Mouse (Mus musculus) stomach, embryonic 15.5 days (tissue): ENCODE data around the gene 1190002N15Rik. TPM values are rescaled to one million over a fixed set of nuclear protein-coding genes. Genes with fewer than 3 reads are reported as not detected.
A peak's percentile ranks its signal among the peaks of the same experiment; 100 is the strongest.

Experiments used
- ATAC-seq: fragments of 200-750 bp; cut with Nextera tagmentation; 2 replicates; pipeline ENCODE4 v1.8.0; 2017; ENCODE audit warnings: low read depth, moderate number of reproducible peaks, moderate TSS enrichment; ENCODE audit not compliant: insufficient read depth, low FRiP score
- H3K27ac ChIP-seq: fragments of 300-500 bp; sonication (generic); 2 replicates; pipeline ENCODE4 v1.5.1; 2015; ENCODE audit warnings: mild to moderate bottlenecking, inconsistent platforms
- H3K27me3 ChIP-seq: fragments of 300-500 bp; sonication (generic); replicated peaks from 2 replicates; pipeline ENCODE4 v1.6.1; 2015; ENCODE audit warnings: inconsistent platforms
- H3K36me3 ChIP-seq: fragments of 300-500 bp; sonication (generic); 2 replicates; pipeline ENCODE4 v1.6.1; 2015; ENCODE audit warnings: inconsistent platforms
- H3K4me1 ChIP-seq: fragments of 300-500 bp; sonication (generic); 2 replicates; pipeline ENCODE4 v1.6.1; 2015; ENCODE audit warnings: inconsistent platforms
- H3K4me2 ChIP-seq: fragments of 300-500 bp; sonication (generic); 2 replicates; pipeline ENCODE4 v1.6.1; 2015; ENCODE audit warnings: mild to moderate bottlenecking, inconsistent platforms
- H3K4me3 ChIP-seq: fragments of 300-500 bp; sonication (generic); replicated peaks from 2 replicates; pipeline ENCODE4 v1.5.1; 2015; ENCODE audit warnings: inconsistent platforms
- H3K9ac ChIP-seq: fragments of 300-500 bp; sonication (generic); 2 replicates; pipeline ENCODE4 v1.6.1; 2015; ENCODE audit warnings: inconsistent platforms
- H3K9me3 ChIP-seq: fragments of 300-500 bp; sonication (generic); 2 replicates; pipeline ENCODE4 v1.6.1; 2016; ENCODE audit warnings: inconsistent platforms
- WGBS: fragments of 180-500 bp; shearing (Covaris S2); methylation state at CpG from one replicate; pipeline ENCODE4 v1.1.7; 2015; 5-methylcytosine and 5-hydroxymethylcytosine counted together
- polyA plus RNA-seq: library from polyadenylated mRNA; unstranded; fragments of >200 nt; fragmentation: Nextera tagmentation; extraction: Ambion mirVana; gene quantifications from 2 replicates; pipeline ENCODE4 v1.2.1, GENCODE M21; 2015

The 1190002N15Rik gene
- polyA plus RNA-seq: 23.0 and 24.5 TPM in 2 replicates

GRCm38 (mm10) chr9:94537970-94538822 lies at the start of gene 1190002N15Rik:
Gene 1190002N15Rik (minus strand): TSS chr9:94538081.
- H3K9ac ChIP-seq: peak within 1 kb of the TSS; percentile 91
- WGBS: under 1% methylated on average over 70 of the region's 104 CpGs
- peaks cover 6% of the 10 kb centered on the region; the same call in 1 of the 2 replicates for H3K4me1 ChIP-seq
- no peaks in the 10 kb centered on the region for H3K27me3 ChIP-seq
- no peaks in the 10 kb centered on the region for H3K9me3 ChIP-seq
- no peaks in the 10 kb centered on the region for H3K36me3 ChIP-seq
- peak within 1 kb of the TSS; percentile 70 for H3K4me3 ChIP-seq
- ATAC-seq: peak; percentile 91
- peak within 1 kb of the TSS; percentile 87 for H3K4me2 ChIP-seq
- H3K27ac ChIP-seq: peak within 1 kb of the TSS; percentile 99

GRCm38 (mm10) chr9:94582309-94582708 lies 44.4 kb upstream of the 1190002N15Rik start:
- Histone ChIP-seq H3K9ac (no peak overlapping the region), H3K36me3 (no peaks in the 10 kb centered on the region), H3K4me3 (no peak overlapping the region), H3K4me2 (no peak overlapping the region), H3K27me3 (no peaks in the 10 kb centered on the region), H3K9me3 (no peaks in the 10 kb centered on the region), H3K4me1 (no peaks in the 10 kb centered on the region), H3K27ac (no peak overlapping the region)
- WGBS: 71% methylated on average over 8 of the region's 8 CpGs
- no peak for ATAC-seq

- ATAC-seq: no peak
Observed at GRCm38 (mm10) chr9:94581661-94582060, 43.8 kb upstream of the 1190002N15Rik start.

GRCm38 (mm10) chr9:94580071-94580737 lies 42.3 kb upstream of the 1190002N15Rik start:
- H3K27ac ChIP-seq: no peak overlapping the region
- no peaks in the 10 kb centered on the region for H3K9me3 ChIP-seq
- no peak overlapping the region for H3K9ac ChIP-seq
- no peaks in the 10 kb centered on the region for H3K27me3 ChIP-seq
- no peaks in the 10 kb centered on the region for H3K36me3 ChIP-seq
- WGBS: 64% methylated on average over 3 of the region's 3 CpGs
- ATAC-seq: no peak
- no peak overlapping the region for H3K4me2 ChIP-seq
- no peak overlapping the region for H3K4me3 ChIP-seq
- H3K4me1 ChIP-seq: no peaks in the 10 kb centered on the region

More at GRCm38 (mm10) chr9:94581661-94582060, 43.8 kb upstream of the 1190002N15Rik start:
- no peak overlapping the region for H3K27ac ChIP-seq
- H3K4me1 ChIP-seq: no peaks in the 10 kb centered on the region
- no peaks in the 10 kb centered on the region for H3K27me3 ChIP-seq
- no peak overlapping the region for H3K4me3 ChIP-seq
- WGBS: 67% methylated on average over 4 of the region's 4 CpGs
- H3K9me3 ChIP-seq: no peaks in the 10 kb centered on the region
- H3K4me2 ChIP-seq: no peak overlapping the region
- no peak overlapping the region for H3K9ac ChIP-seq
- H3K36me3 ChIP-seq: no peaks in the 10 kb centered on the region

- H3K4me2 ChIP-seq: no peak overlapping the region
- 79% methylated on average over 1 of the region's 1 CpGs for WGBS
- no peak overlapping the region for H3K9ac ChIP-seq
- no peaks in the 10 kb centered on the region for H3K36me3 ChIP-seq
- no peak for ATAC-seq
- no peaks in the 10 kb centered on the region for H3K27me3 ChIP-seq
- 0 out of 2 replicates have a peak, but pooled peaks cover 2% of the 10 kb centered on the region for H3K4me1 ChIP-seq
- H3K27ac ChIP-seq: no peak overlapping the region
- no peak overlapping the region for H3K4me3 ChIP-seq
- no peaks in the 10 kb centered on the region for H3K9me3 ChIP-seq
Observed at GRCm38 (mm10) chr9:94571802-94572201, 33.9 kb upstream of the 1190002N15Rik start.

- H3K36me3 ChIP-seq: no peaks in the 10 kb centered on the region
- no peak overlapping the region for H3K4me2 ChIP-seq
- no peak overlapping the region for H3K27ac ChIP-seq
- H3K27me3 ChIP-seq: no peaks in the 10 kb centered on the region
- 0 out of 2 replicates have a peak, but pooled peaks cover 2% of the 10 kb centered on the region for H3K4me1 ChIP-seq
- no peak for ATAC-seq
- H3K9ac ChIP-seq: no peak overlapping the region
- no peak overlapping the region for H3K4me3 ChIP-seq
- no peaks in the 10 kb centered on the region for H3K9me3 ChIP-seq
- 73% methylated on average over 3 of the region's 3 CpGs for WGBS
Observed at GRCm38 (mm10) chr9:94568386-94568785, 30.5 kb upstream of the 1190002N15Rik start.

- no peak overlapping the region for H3K27ac ChIP-seq
- no peaks in the 10 kb centered on the region for H3K9me3 ChIP-seq
- H3K36me3 ChIP-seq: no peaks in the 10 kb centered on the region
- WGBS: 63% methylated on average over 5 of the region's 5 CpGs
- no peak overlapping the region for H3K4me3 ChIP-seq
- 0 out of 2 replicates have a peak, but pooled peaks cover 2% of the 10 kb centered on the region for H3K4me1 ChIP-seq
- no peak overlapping the region for H3K9ac ChIP-seq
- ATAC-seq: no peak
- H3K27me3 ChIP-seq: no peaks in the 10 kb centered on the region
- H3K4me2 ChIP-seq: no peak overlapping the region
Observed at GRCm38 (mm10) chr9:94567722-94568314, 29.9 kb upstream of the 1190002N15Rik start.

- Histone ChIP-seq H3K4me2 (no peak overlapping the region), H3K27me3 (no peaks in the 10 kb centered on the region), H3K36me3 (no peaks in the 10 kb centered on the region), H3K9me3 (no peaks in the 10 kb centered on the region), H3K4me3 (no peak overlapping the region), H3K9ac (no peak overlapping the region), H3K4me1 (no peaks in the 10 kb centered on the region), H3K27ac (no peak overlapping the region)
- no peak for ATAC-seq
- WGBS: 66% methylated on average over 6 of the region's 6 CpGs
Observed at GRCm38 (mm10) chr9:94556776-94557514, 19.1 kb upstream of the 1190002N15Rik start.

GRCm38 (mm10) chr9:94556249-94556648 lies 18.4 kb upstream of the 1190002N15Rik start:
- H3K4me2 ChIP-seq: no peak overlapping the region
- H3K36me3 ChIP-seq: no peaks in the 10 kb centered on the region
- H3K9me3 ChIP-seq: no peaks in the 10 kb centered on the region
- H3K27me3 ChIP-seq: no peaks in the 10 kb centered on the region
- H3K27ac ChIP-seq: no peak overlapping the region
- H3K4me3 ChIP-seq: no peak overlapping the region
- ATAC-seq: no peak
- H3K4me1 ChIP-seq: no peaks in the 10 kb centered on the region
- no peak overlapping the region for H3K9ac ChIP-seq

GRCm38 (mm10) chr9:94550493-94551095 lies 12.7 kb upstream of the 1190002N15Rik start:
- Histone ChIP-seq H3K27ac (no peak overlapping the region), H3K4me1 (no peaks in the 10 kb centered on the region), H3K36me3 (no peaks in the 10 kb centered on the region), H3K4me3 (no peak overlapping the region), H3K4me2 (no peak overlapping the region), H3K9me3 (no peaks in the 10 kb centered on the region), H3K9ac (no peak overlapping the region), H3K27me3 (no peaks in the 10 kb centered on the region)
- ATAC-seq: no peak
- WGBS: 85% methylated on average over 2 of the region's 2 CpGs

- Histone ChIP-seq H3K4me2 (no peak overlapping the region), H3K36me3 (no peaks in the 10 kb centered on the region), H3K27me3 (no peaks in the 10 kb centered on the region), H3K4me1 (no peaks in the 10 kb centered on the region), H3K9me3 (no peaks in the 10 kb centered on the region), H3K27ac (no peak overlapping the region), H3K4me3 (no peak overlapping the region), H3K9ac (no peak overlapping the region)
- WGBS: 87% methylated on average over 4 of the region's 4 CpGs
- ATAC-seq: no peak
Observed at GRCm38 (mm10) chr9:94543881-94544280, 6.0 kb upstream of the 1190002N15Rik start.
